Mouse (Mus musculus) heart, postnatal 36 days (tissue): ENCODE results near the gene Slc30a10. TPM values are rescaled to one million over a fixed set of nuclear protein-coding genes. Genes with fewer than 3 reads are reported as not detected.
A peak's percentile ranks its signal among the peaks of the same experiment; 100 is the strongest.

Experiments used
- DNase-seq, 2 experiments: peaks; one replicate each; pipeline ENCODE4 v3.0.0; 2021 to 2022
- intact Hi-C: fragments of 180-260 bp; cut with DNase I; formaldehyde crosslinking; loops from one replicate; pipeline ENCODE4 v1.15.1; 2025
- total RNA-seq, 2 experiments: library from RNA; stranded (reverse); gene quantifications; 2 replicates each; pipeline ENCODE4 v1.2.3; 2021

The Slc30a10 gene
- not detected for total RNA-seq

DNA sequence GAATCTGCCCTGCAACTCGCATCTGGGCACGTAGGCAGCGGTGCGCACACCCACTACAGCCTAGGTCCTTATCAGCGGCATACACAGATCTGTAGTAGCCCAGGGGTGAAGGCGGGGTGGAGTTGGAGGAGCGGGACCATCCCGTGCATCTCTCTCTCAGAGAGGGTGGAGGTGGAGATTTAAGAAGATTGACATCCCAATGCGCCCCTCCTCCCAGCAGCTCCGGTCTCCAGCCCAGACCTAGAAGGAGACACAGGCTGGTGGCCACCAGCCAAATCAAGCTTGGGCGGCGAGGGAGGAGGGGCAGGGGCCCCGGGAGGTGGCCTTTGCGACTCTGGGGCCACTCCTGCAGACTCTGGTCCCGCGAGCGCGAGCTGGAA, at the start of gene Slc30a10:
Gene Slc30a10 (plus strand): TSS at position 274 of the 380 bp plus-strand sequence.
- intact Hi-C loops: no loop called here
- DNase-seq: no peak

DNA sequence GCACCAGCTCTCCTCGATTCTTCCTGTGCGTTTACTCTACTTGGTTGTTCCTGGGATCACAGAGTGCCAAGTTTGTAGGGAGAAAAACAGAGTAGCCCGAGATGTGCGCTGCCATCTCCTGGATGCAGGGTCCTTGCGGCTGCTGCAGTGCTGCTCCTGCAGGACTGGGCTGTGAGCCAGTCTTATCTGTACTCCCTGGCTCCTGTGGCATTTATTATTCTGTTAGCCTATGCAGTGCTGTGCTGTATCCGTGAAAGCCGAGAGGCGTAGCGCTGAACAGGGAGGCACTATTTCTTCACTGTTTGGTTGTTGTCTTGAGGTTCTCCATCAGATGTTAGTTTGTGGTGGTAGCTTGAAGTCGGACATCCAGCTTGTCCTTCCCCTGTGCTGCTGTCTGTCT, 48.7 kb upstream of the Slc30a10 start:
- DNase-seq: no peak
- intact Hi-C loops: loop anchor here (5.0 kb wide), 2 partner anchors 84 to 96 kb away; no protein-coding TSS in a partner anchor

- intact Hi-C loops: loop anchor here (5.0 kb wide), 2 partner anchors 88 to 92 kb away; no protein-coding TSS in a partner anchor
- no peak for DNase-seq
Measured at GRCm38 (mm10) chr1:185409831-185410230, 44.8 kb upstream of the Slc30a10 start.

DNA sequence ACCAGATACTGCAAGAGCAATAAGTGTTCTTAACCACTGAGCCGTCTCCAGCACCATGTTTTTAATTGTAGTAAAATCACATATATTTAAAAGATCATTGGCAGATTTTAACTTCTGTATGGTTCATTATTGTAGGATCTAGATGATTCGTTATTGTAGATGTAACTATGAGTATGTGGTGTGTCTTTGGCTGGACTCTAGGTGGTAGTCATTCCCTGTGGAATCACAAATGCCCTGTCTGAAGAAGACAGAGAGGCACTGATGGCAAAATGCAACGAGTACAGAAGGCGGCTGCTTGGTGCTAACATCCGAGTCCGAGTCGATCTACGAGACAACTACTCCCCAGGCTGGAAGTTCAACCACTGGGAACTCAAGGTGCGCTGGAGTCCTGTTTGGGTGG, 36.6 kb upstream of the Slc30a10 start:
- intact Hi-C loops: no loop called here
- no peak for DNase-seq

DNA sequence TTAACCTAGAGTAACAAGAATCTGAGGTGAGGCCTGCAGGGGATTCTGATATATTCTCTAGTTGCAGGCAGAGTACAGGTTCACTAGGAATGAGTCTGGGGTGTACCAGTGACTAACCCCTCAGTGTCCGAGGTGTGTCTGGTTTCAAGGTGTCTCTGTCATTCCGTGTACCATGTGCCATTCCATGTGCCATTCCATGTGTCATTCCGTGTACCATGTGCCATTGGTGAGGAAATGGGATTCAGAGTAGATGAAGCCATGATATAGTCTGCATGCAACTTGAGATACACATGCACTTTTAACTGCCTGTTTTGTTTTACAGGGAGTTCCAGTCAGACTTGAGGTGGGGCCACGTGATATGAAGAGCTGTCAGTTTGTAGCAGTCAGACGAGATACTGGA, 34.8 kb upstream of the Slc30a10 start:
- intact Hi-C loops: no loop called here
- DNase-seq: no peak

- intact Hi-C loops: no loop called here
Measured at GRCm38 (mm10) chr1:185420776-185421175, 33.9 kb upstream of the Slc30a10 start.

DNA sequence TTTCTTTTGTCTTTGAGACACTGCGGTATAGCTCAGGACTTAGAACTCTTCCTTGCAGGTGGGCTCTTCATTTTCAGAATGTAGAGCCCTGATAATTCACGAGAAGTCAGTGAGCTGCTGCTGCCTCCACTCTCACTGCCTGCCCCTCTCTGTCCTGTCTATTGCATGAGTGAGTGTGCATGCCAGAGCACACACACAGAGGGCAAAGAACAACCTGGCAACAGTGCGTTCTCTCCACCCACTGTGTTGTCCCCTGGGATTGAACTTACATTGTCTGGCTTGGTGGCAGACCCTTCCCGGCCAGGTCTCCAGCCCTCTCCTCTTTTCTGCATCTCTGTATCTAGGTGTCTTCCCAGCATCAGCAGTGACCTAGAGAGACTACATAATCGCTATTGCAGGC, 28.1 kb upstream of the Slc30a10 start:
- intact Hi-C loops: no loop called here
- no peak for DNase-seq

More at GRCm38 (mm10) chr1:185420776-185421175, 33.9 kb upstream of the Slc30a10 start:
- DNase-seq: no peak

- intact Hi-C loops: no loop called here
- no peak for DNase-seq
Measured at GRCm38 (mm10) chr1:185430488-185430887, 24.2 kb upstream of the Slc30a10 start.

DNA sequence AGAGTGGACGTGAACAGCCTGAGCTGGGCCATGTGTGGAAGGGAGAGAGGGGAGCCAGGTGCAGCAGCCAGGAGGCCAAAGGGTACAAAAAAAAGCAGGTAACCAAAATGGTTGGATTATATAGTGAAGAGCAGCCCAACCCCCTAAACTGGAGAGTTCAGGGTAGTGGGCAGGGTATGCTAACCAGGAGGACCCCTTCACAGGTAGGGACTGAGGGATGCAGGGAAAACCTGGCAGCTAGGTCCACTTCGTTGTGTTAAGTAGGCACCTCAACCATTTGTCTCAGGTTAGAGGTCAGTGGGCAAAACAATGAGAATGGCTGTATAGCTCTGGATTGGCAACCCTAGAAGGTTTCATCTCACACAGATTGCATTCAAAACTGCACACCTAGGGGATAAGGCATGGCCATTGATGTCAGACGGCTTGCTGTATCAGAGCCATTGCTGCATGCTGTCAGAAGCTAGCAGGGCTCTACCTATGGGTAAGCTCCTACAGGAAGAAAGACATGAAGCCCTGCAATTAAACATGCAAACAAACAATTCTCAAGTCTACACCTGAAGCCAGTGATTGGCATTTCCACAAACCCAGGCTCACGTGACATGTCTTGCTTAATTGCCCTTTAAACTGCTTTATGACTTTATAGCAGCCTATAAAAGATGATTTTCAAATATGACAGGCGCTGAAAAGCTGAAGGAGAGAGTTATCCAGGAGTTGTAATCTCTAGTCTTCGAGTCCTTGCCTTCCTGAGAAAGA, 23.2 kb upstream of the Slc30a10 start:
- intact Hi-C loops: no loop called here
- no peak for DNase-seq

DNA sequence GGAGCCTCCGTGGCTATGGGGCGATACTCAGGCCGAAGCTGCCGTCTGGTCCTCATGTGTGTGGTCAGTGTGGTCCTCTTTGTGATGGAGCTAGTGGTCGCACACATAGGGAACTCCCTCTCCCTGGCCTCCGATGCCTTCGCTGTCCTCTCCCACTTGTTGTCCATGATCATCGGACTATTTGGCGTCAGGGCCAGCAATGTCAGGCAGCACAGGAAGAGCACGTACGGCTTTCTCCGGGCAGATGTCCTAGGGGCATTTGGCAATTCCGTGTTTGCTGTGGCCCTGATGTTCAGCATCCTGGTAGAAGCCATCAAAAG, 22.7 kb upstream of the Slc30a10 start:
- intact Hi-C loops: no loop called here

DNA sequence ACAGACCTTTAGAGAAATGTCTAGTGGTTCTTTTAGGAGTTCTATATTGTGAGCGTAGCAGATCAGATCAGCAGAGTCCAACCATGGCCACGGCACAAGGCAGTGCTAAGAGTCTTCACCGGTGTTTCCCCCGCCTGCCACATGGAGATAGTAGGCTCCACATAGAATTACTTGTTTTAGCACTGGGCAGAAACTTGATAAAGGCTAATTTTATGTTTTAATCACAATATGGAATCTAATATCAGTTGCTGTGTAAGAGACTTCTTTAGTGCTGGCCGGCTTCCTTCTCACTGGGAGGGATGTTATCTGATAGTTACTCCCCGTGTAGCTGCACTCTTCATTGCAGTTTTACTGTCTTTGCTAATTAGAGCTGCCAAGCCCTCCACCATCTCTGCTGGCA, 21.5 kb upstream of the Slc30a10 start:
- no peak for DNase-seq
- intact Hi-C loops: no loop called here

More for the DNA sequence above, 22.7 kb upstream of the Slc30a10 start:
- DNase-seq: no peak

DNA sequence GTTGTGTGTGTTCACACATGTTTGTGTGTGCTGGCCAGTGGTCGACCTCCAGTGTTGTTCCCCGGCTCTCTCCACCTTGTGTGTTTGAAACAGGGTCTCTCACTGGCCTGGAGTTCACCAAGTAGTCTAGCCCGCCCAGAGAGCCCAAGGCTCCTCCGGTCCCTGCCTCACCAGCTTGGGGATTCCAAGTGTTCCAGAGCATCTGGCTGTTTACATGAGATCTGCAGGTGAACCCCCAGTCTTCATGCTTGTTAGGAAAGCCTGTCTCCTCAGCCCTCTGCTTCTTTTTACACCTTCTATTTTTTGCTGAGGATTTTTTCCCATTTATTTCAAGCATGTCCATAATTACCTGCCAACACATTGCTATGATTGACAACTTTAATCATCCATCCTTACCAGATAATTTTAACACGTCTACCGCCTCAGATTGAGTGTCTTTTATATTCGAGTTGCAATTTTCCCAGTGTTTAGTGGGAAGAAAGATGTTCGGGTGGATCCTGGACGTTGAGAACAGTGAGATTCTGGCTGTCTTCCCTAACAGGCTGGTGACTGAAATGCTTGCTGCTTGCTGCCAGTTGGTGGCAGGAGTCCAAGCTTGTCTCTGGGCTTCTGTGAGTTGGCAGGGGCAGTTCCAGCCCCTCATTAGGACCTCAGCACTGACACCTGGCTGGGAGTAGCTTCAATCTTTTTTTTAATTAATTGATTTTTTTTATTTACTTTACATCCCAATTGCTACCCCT, 15.6 kb upstream of the Slc30a10 start:
- intact Hi-C loops: no loop called here
- DNase-seq: peak; percentile 12 to 22

GRCm38 (mm10) chr1:185441703-185442472, 12.8 kb upstream of the Slc30a10 start:
- intact Hi-C loops: no loop called here
- DNase-seq: no peak

- no peak for DNase-seq
- intact Hi-C loops: no loop called here
Measured at GRCm38 (mm10) chr1:185448936-185449335, 5.7 kb upstream of the Slc30a10 start.

DNA sequence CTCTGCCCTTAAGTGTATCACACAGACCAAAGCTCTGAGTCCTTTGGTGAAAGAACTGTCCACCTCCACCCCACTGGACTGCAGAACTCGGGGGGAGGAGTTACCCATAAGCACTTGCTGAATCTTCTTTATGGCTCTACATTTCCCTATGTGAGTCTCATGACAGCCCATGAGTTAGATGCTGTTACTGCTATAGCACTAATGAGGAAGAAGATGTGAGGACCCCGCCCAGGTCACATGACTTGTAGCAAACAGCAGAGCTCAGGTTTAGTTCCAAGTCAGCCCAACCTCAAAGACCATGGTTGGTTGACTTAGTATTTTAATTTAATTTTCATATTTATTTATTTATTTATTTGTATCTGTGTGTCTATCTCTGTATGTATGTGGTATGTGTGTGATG, 4.9 kb upstream of the Slc30a10 start:
- intact Hi-C loops: no loop called here
- no peak for DNase-seq

GRCm38 (mm10) chr1:185451077-185451476, 3.6 kb upstream of the Slc30a10 start:
- intact Hi-C loops: no loop called here
- DNase-seq: no peak

- intact Hi-C loops: no loop called here
- no peak for DNase-seq
Measured at GRCm38 (mm10) chr1:185451495-185451894, 3.2 kb upstream of the Slc30a10 start.

GRCm38 (mm10) chr1:185452461-185452860, 2.2 kb upstream of the Slc30a10 start:
- intact Hi-C loops: no loop called here
- DNase-seq: no peak

- DNase-seq: no peak
- intact Hi-C loops: no loop called here
Measured at GRCm38 (mm10) chr1:185454144-185454543, 504 bp upstream of the Slc30a10 start.

DNA sequence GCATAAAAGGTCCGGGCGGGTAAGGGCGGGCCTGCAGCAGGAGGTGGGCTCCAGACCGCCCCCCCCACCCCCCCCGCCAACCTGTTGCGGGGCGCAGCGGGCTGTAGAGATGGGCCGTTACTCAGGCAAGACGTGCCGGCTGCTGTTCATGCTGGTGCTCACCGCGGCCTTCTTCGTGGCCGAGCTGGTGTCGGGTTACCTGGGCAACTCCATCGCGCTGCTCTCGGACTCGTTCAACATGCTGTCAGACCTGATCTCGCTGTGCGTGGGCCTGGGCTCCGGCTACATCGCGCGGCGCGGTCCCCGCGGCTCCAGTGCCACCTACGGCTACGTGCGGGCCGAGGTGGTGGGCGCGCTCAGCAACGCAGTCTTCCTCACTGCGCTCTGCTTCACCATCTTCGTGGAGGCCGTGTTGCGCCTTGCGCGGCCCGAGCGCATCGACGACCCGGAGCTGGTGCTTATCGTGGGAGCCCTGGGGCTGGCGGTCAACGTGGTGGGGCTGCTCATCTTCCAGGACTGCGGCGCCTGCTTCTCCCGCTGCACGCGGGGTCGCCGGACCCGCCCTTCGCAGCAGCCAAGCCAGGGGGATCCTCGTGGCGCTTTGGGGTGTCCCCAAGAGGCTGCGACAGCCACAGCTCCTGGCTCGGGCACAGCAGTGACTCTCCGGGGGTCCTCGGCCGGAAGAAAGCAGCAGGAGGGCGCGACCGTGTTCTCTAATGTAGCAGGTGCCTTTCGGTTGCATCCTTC, 480 bp downstream of the Slc30a10 start:
- intact Hi-C loops: no loop called here
- DNase-seq: no peak

GRCm38 (mm10) chr1:185456327-185456726, 1.7 kb downstream of the Slc30a10 start:
- no peak for DNase-seq
- intact Hi-C loops: no loop called here
